Mouse (Mus musculus) olfactory bulb, adult 2 months (tissue): Measurements from ENCODE around the gene Arid5b. TPM values are rescaled to one million over a fixed set of nuclear protein-coding genes. Genes with fewer than 3 reads are reported as not detected.

ENCODE experiments used
- H3K27ac ChIP-seq: fragments of 200-500 bp; 2 replicates; pipeline ENCODE4 v1.5.1; 2012; ENCODE audit warnings: low read depth, low read length; ENCODE audit not compliant: insufficient read depth
- H3K4me1 ChIP-seq: fragments of 200-500 bp; 2 replicates; pipeline ENCODE4 v1.6.1; 2012; ENCODE audit warnings: low read length; ENCODE audit not compliant: control insufficient read depth, insufficient read depth
- H3K4me3 ChIP-seq: fragments of 200-500 bp; 2 replicates; pipeline ENCODE4 v1.5.1; 2012; ENCODE audit warnings: mild to moderate bottlenecking, low read depth, low read length, moderate library complexity; ENCODE audit not compliant: insufficient read depth
- CTCF ChIP-seq: fragments of 200-500 bp; IDR thresholded peaks from 2 replicates; pipeline ENCODE4 v1.5.1; 2012; ENCODE audit warnings: low read depth, mild to moderate bottlenecking, low read length, moderate library complexity; ENCODE audit not compliant: insufficient read depth
- POLR2A ChIP-seq: fragments of 200-500 bp; IDR thresholded peaks from 2 replicates; pipeline ENCODE4 v1.6.1; 2012; ENCODE audit warnings: mild to moderate bottlenecking, low read depth, low read length, moderate library complexity; ENCODE audit not compliant: insufficient read depth
- WGBS: fragments of 180-500 bp; shearing (Covaris S2); methylation state at CpG from one replicate; pipeline ENCODE4 v1.1.7; 2018; 5-methylcytosine and 5-hydroxymethylcytosine counted together
- polyA plus RNA-seq: library from polyadenylated mRNA; stranded (reverse); fragments of >200 nt; gene quantifications from 2 replicates; pipeline ENCODE4 v1.2.4, GENCODE M21; 2012; ENCODE audit warnings: low replicate concordance; ENCODE audit not compliant: missing spikeins, insufficient read depth, insufficient read length

Gene Arid5b
- polyA plus RNA-seq, 1 experiment: not detected

DNA sequence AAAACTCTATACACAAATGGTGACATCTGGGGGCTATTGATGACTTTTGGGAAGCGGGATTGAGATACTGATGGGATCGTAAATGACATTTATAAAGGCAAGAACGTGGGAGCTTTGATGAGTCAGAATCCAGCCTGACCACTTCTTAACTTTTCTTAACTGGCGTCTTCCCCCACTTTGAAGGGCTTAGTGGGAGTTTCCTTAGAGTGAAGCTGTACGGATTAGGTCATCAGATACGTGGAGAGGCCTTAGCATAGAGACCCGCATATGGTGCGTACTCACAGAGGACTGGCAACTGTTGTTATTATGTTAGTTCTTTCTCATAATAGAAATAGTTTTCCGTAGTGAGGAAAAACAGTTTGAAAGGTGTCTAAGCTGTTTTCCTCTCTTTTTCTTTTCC lies 104.9 kb downstream of the Arid5b start:
- WGBS: 94% methylated on average over 9 of the region's 9 CpGs
- no peak for TF ChIP-seq POLR2A
- TF ChIP-seq CTCF: no peak
- peaks cover 2% of the 10 kb centered on the region; the same call in 1 of the 2 replicates for H3K4me1 ChIP-seq
- H3K4me3 ChIP-seq: no peak overlapping the region
- H3K27ac ChIP-seq: no peak overlapping the region

- TF ChIP-seq POLR2A: no peak
- no peak for TF ChIP-seq CTCF
- no peak overlapping the region for H3K4me3 ChIP-seq
- no peak overlapping the region for H3K27ac ChIP-seq
- peaks cover 2% of the 10 kb centered on the region; the same call in 1 of the 2 replicates for H3K4me1 ChIP-seq
- 98% methylated on average over 4 of the region's 4 CpGs for WGBS
Measured at GRCm38 (mm10) chr10:68172906-68173305, 105.6 kb downstream of the Arid5b start.

- Histone ChIP-seq H3K4me1 (peaks cover 2% of the 10 kb centered on the region; the same call in 1 of the 2 replicates), H3K4me3 (no peak overlapping the region), H3K27ac (no peak overlapping the region)
- no peak for TF ChIP-seq CTCF
- no peak for TF ChIP-seq POLR2A
- WGBS: 70% methylated on average over 9 of the region's 9 CpGs
Measured at GRCm38 (mm10) chr10:68171974-68172373, 106.6 kb downstream of the Arid5b start.

GRCm38 (mm10) chr10:68168613-68169012 lies 109.9 kb downstream of the Arid5b start:
- TF ChIP-seq POLR2A: no peak
- TF ChIP-seq CTCF: no peak
- WGBS: 60% methylated on average over 6 of the region's 6 CpGs
- Histone ChIP-seq H3K4me1 (peaks cover 2% of the 10 kb centered on the region), H3K27ac (no peak overlapping the region), H3K4me3 (no peak overlapping the region)

GRCm38 (mm10) chr10:68168141-68168540 lies 110.4 kb downstream of the Arid5b start:
- Histone ChIP-seq H3K4me1 (peaks cover 2% of the 10 kb centered on the region), H3K4me3 (no peak overlapping the region), H3K27ac (no peak overlapping the region)
- WGBS: 81% methylated on average over 8 of the region's 8 CpGs
- TF ChIP-seq POLR2A (no peak), CTCF (no peak)

DNA sequence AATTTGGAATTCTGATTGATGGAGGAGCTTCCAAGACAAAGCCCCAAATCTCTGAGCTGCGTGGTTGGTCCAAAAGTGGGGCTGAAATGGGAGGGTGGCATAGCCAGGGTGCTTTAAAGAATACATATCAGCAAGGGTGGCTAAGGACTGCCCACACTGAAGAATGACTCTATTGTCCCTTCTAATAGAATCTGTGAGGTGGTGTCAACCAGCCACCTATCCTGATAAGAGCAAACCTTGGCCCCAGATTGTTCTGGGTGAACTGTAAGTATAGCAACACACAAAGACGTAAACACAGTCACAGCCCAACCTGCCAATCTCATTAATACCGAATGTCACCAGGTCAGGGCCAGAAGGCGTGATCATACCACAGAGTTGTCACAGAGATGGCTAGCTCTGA lies 111.4 kb downstream of the Arid5b start:
- WGBS: 92% methylated on average over 4 of the region's 4 CpGs
- TF ChIP-seq POLR2A: no peak
- no peak for TF ChIP-seq CTCF
- no peak overlapping the region for H3K4me3 ChIP-seq
- no peak overlapping the region for H3K27ac ChIP-seq
- peaks cover 2% of the 10 kb centered on the region for H3K4me1 ChIP-seq

- Histone ChIP-seq H3K4me1 (peaks cover 2% of the 10 kb centered on the region), H3K27ac (no peak overlapping the region), H3K4me3 (no peak overlapping the region)
- no peak for TF ChIP-seq CTCF
- no peak for TF ChIP-seq POLR2A
- 84% methylated on average over 2 of the region's 2 CpGs for WGBS
Measured at GRCm38 (mm10) chr10:68166695-68167086, 111.8 kb downstream of the Arid5b start.

- Histone ChIP-seq H3K27ac (no peak overlapping the region), H3K4me1 (peaks cover 2% of the 10 kb centered on the region), H3K4me3 (no peak overlapping the region)
- TF ChIP-seq POLR2A: no peak
- TF ChIP-seq CTCF: no peak
- 44% methylated on average over 10 of the region's 10 CpGs for WGBS
Measured at GRCm38 (mm10) chr10:68165709-68166694, 112.5 kb downstream of the Arid5b start.
